Mouse (Mus musculus) liver, postnatal 0 days (tissue): ENCODE results near the gene Sp1. TPM values are rescaled to one million over a fixed set of nuclear protein-coding genes. Genes with fewer than 3 reads are reported as not detected.

ENCODE experiments used
- ATAC-seq: fragments of 200-750 bp; cut with Nextera tagmentation; 2 replicates; pipeline ENCODE4 v1.8.0; 2017; ENCODE audit warnings: mild to moderate bottlenecking, moderate library complexity
- DNase-seq: peaks from one replicate; pipeline ENCODE4 v3.0.0-alpha.2; 2016
- H3K27ac ChIP-seq: fragments of 300-500 bp; sonication (generic); 2 replicates; pipeline ENCODE4 v1.5.1; 2014; ENCODE audit warnings: antibody characterized with exemption, moderate library complexity, mild to moderate bottlenecking, low read depth
- H3K27me3 ChIP-seq: fragments of 300-500 bp; sonication (generic); 2 replicates; pipeline ENCODE4 v1.6.1; 2014; ENCODE audit warnings: low read length, control low read depth, mixed read lengths; ENCODE audit not compliant: insufficient read depth
- H3K36me3 ChIP-seq: fragments of 300-500 bp; sonication (generic); replicated peaks from 2 replicates; pipeline ENCODE4 v1.6.1; 2014; ENCODE audit warnings: mild to moderate bottlenecking, control low read depth, low read length, moderate library complexity, mixed read lengths; ENCODE audit not compliant: insufficient read depth
- H3K4me1 ChIP-seq: fragments of 300-500 bp; sonication (generic); 2 replicates; pipeline ENCODE4 v1.6.1; 2014; ENCODE audit warnings: antibody characterized with exemption, mild to moderate bottlenecking, control low read depth; ENCODE audit not compliant: insufficient read depth
- H3K4me2 ChIP-seq: fragments of 300-500 bp; sonication (generic); 2 replicates; pipeline ENCODE4 v1.6.1; 2014; ENCODE audit warnings: low read depth, mild to moderate bottlenecking, low read length, moderate library complexity, mixed read lengths
- H3K4me3 ChIP-seq: fragments of 300-500 bp; sonication (generic); 2 replicates; pipeline ENCODE4 v1.5.1; 2014; ENCODE audit warnings: low read depth, low read length
- H3K9ac ChIP-seq: fragments of 300-500 bp; sonication (generic); replicated peaks from 2 replicates; pipeline ENCODE4 v1.6.1; 2014; ENCODE audit warnings: mild to moderate bottlenecking, moderate library complexity
- H3K9me3 ChIP-seq: fragments of 300-500 bp; sonication (generic); 2 replicates; pipeline ENCODE4 v1.6.1; 2016; ENCODE audit warnings: mild to moderate bottlenecking, control low read depth, low read length, mixed read lengths
- CTCF ChIP-seq: sonication (generic); IDR thresholded peaks from 2 replicates; pipeline ENCODE4 v1.5.1; 2016; ENCODE audit warnings: antibody characterized with exemption, low read depth
- EP300 ChIP-seq: IDR thresholded peaks from 2 replicates; pipeline ENCODE4 v1.6.1; 2016; ENCODE audit warnings: antibody characterized with exemption, low read depth, mild to moderate bottlenecking
- WGBS: fragments of 180-500 bp; shearing (Covaris S2); extraction: QIAGEN DNeasy Blood & Tissue Kit; methylation state at CpG from one replicate; pipeline ENCODE4 v1.1.7; 2014; ENCODE audit not compliant: insufficient replicate concordance; 5-methylcytosine and 5-hydroxymethylcytosine counted together
- polyA plus RNA-seq: library from polyadenylated mRNA; unstranded; fragments of >200 nt; fragmentation: Nextera tagmentation; extraction: Ambion mirVana; gene quantifications from 2 replicates; pipeline ENCODE4 v1.2.1, GENCODE M21; 2015

Gene Sp1
- polyA plus RNA-seq, 1 experiment from 2014 or later: 2.9 TPM

GRCm38 (mm10) chr15:102393584-102394014 is 12.3 kb upstream of the Sp1 start:
- Histone ChIP-seq H3K4me3 (no peak overlapping the region), H3K4me1 (peaks cover 37% of the 10 kb centered on the region), H3K36me3 (no peaks in the 10 kb centered on the region), H3K9me3 (no peaks in the 10 kb centered on the region), H3K9ac (no peak overlapping the region; the same call in 1 of the 2 replicates), H3K27me3 (no peaks in the 10 kb centered on the region), H3K27ac (peak overlapping the region; percentile 88), H3K4me2 (no peak overlapping the region)
- TF ChIP-seq EP300 (no peak), CTCF (no peak)
- DNase-seq (no peak), ATAC-seq (no peak)

GRCm38 (mm10) chr15:102395061-102395460 is 10.9 kb upstream of the Sp1 start:
- TF ChIP-seq EP300 (peak; percentile 23), CTCF (no peak)
- peak overlapping the region; percentile 27; the same call in 1 of the 2 replicates for H3K4me2 ChIP-seq
- no peaks in the 10 kb centered on the region for H3K9me3 ChIP-seq
- no peaks in the 10 kb centered on the region for H3K27me3 ChIP-seq
- no peak overlapping the region for H3K4me3 ChIP-seq
- no peak overlapping the region; the same call in 1 of the 2 replicates for H3K9ac ChIP-seq
- WGBS: 22% methylated on average over 3 of the region's 3 CpGs
- H3K4me1 ChIP-seq: peaks cover 41% of the 10 kb centered on the region
- no peaks in the 10 kb centered on the region for H3K36me3 ChIP-seq
- DNase-seq (peak; percentile 67), ATAC-seq (peak; percentile 91)
- peak overlapping the region; percentile 88 for H3K27ac ChIP-seq

- Histone ChIP-seq H3K27ac (peak overlapping the region; percentile 93), H3K4me2 (peak overlapping the region; percentile 77), H3K27me3 (no peaks in the 10 kb centered on the region), H3K4me1 (peaks cover 47% of the 10 kb centered on the region), H3K9me3 (no peaks in the 10 kb centered on the region), H3K36me3 (no peaks in the 10 kb centered on the region), H3K4me3 (peak overlapping the region; percentile 61), H3K9ac (peak overlapping the region; percentile 72)
- ATAC-seq (no peak), DNase-seq (peak; percentile 37)
- TF ChIP-seq EP300 (no peak), CTCF (no peak)
- WGBS: 53% methylated on average over 5 of the region's 5 CpGs
Measured at GRCm38 (mm10) chr15:102398629-102399028, 7.3 kb upstream of the Sp1 start.

GRCm38 (mm10) chr15:102399229-102400221 is 6.4 kb upstream of the Sp1 start:
- peak; percentile 70 for ATAC-seq
- Histone ChIP-seq H3K4me3 (peak overlapping the region; percentile 61), H3K27ac (peak overlapping the region; percentile 93), H3K27me3 (no peaks in the 10 kb centered on the region), H3K4me1 (peaks cover 40% of the 10 kb centered on the region), H3K9ac (peak overlapping the region; percentile 72), H3K9me3 (no peaks in the 10 kb centered on the region), H3K4me2 (peak overlapping the region; percentile 77), H3K36me3 (no peaks in the 10 kb centered on the region)
- WGBS: 2% methylated on average over 34 of the region's 34 CpGs
- peak; percentile 90 for DNase-seq
- no peak for TF ChIP-seq CTCF
- TF ChIP-seq EP300: no peak; the same call in 1 of the 2 replicates

GRCm38 (mm10) chr15:102400476-102401045 is 5.4 kb upstream of the Sp1 start:
- peak overlapping the region; percentile 61; the same call in 1 of the 2 replicates for H3K4me3 ChIP-seq
- no peak for ATAC-seq
- H3K36me3 ChIP-seq: no peaks in the 10 kb centered on the region
- WGBS: 68% methylated on average over 10 of the region's 10 CpGs
- TF ChIP-seq CTCF (no peak), EP300 (no peak)
- DNase-seq: no peak
- H3K4me2 ChIP-seq: peak overlapping the region; percentile 77
- H3K27ac ChIP-seq: peak overlapping the region; percentile 93
- no peaks in the 10 kb centered on the region for H3K9me3 ChIP-seq
- peaks cover 33% of the 10 kb centered on the region for H3K4me1 ChIP-seq
- H3K27me3 ChIP-seq: no peaks in the 10 kb centered on the region
- peak overlapping the region; percentile 72 for H3K9ac ChIP-seq

- Histone ChIP-seq H3K9me3 (no peaks in the 10 kb centered on the region), H3K4me2 (no peak overlapping the region), H3K36me3 (no peaks in the 10 kb centered on the region), H3K27ac (peak overlapping the region; percentile 93), H3K4me1 (peaks cover 28% of the 10 kb centered on the region), H3K9ac (no peak overlapping the region), H3K27me3 (no peaks in the 10 kb centered on the region), H3K4me3 (no peak overlapping the region)
- ATAC-seq: no peak
- 59% methylated on average over 2 of the region's 2 CpGs for WGBS
- TF ChIP-seq CTCF: no peak
- DNase-seq: no peak
Measured at GRCm38 (mm10) chr15:102401278-102401677, 4.7 kb upstream of the Sp1 start.
